Mouse (Mus musculus) adrenal gland, postnatal 14 days (tissue): ENCODE results near the gene Rpp14. TPM values are rescaled to one million over a fixed set of nuclear protein-coding genes. Genes with fewer than 3 reads are reported as not detected.
"Not testable (repeated sequence)": the region's sequence is repeated elsewhere in the genome, so short reads cannot be mapped to it uniquely, and the experiment has no call there.

Source experiments
- DNase-seq: peaks from one replicate; pipeline ENCODE4 v3.0.0; 2021; ENCODE audit warnings: mixed read lengths
- total RNA-seq: library from RNA; stranded (reverse); gene quantifications from 2 replicates; pipeline ENCODE4 v1.2.3, GENCODE M21; 2021

Rpp14 gene
- total RNA-seq, 1 experiment from 2014 or later: 35.8 TPM

- DNase-seq: no peak
Observed at GRCm38 (mm10) chr14:8114756-8115155, 34.6 kb downstream of the Rpp14 start.

DNA sequence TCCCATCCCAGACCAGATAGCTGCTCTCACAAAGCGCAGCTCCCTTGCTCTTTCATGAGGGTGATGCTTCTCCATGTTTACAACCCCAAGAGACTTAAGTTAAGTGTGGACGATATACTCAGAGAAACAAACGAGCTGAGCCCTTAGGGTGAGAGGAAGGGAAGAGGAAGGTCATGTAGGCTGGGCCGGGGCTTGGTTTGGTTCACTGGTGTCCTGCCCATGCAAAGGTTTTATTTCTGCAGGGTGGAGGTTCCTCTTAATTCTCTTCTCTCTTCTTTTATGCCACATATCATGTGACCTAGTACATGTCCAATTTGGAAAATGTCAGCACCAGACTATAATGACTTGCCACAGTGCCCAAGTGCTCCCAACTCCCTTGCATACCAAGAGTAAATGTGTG lies 35.6 kb downstream of the Rpp14 start:
- DNase-seq: no peak

GRCm38 (mm10) chr14:8117371-8117770 lies 37.2 kb downstream of the Rpp14 start:
- DNase-seq: no peak

GRCm38 (mm10) chr14:8119454-8119853 lies 39.3 kb downstream of the Rpp14 start:
- DNase-seq: no peak

DNA sequence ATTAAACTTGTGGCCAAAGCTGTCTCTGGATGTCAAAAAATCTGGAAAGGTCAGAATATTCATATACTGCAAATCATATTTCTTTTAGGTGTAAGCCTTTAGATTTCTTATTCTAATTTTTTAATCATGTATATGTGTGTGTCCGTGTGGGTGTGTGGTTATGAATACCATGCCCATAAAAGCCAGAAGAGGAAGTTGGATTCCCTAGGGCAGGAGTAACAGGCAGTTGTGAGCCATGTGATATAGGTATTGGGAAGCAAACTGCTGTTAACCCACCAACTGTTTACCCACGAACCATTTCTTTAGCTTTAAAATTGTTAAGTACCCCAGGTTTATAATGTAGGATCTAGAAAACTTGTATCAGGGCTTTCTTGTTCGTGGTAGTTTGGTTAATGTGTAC lies 39.7 kb downstream of the Rpp14 start:
- DNase-seq: no peak

DNA sequence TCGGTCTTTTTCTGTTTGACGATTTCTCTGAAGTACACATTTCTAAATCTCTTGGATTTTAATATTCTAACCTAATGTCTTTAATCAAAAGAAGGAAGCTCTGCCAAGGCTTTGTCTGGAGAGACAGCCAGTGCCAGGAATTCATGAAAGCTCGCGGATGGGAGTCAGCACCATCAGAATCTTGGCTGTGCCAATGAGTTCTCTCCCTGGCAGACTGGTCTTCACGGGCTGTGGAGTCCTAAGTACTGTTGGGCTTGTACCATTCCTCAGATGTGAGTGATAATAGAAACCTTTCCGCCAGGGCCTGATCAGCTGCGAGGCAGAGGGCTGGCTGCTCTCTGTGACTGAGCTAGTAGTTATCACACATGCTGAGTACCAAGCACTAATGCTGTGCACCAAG lies 43.0 kb downstream of the Rpp14 start:
- no peak for DNase-seq

GRCm38 (mm10) chr14:8123611-8124010 lies 43.4 kb downstream of the Rpp14 start:
- not testable (repeated sequence) for DNase-seq

GRCm38 (mm10) chr14:8124046-8124881 lies 44.1 kb downstream of the Rpp14 start:
- no peak for DNase-seq

DNA sequence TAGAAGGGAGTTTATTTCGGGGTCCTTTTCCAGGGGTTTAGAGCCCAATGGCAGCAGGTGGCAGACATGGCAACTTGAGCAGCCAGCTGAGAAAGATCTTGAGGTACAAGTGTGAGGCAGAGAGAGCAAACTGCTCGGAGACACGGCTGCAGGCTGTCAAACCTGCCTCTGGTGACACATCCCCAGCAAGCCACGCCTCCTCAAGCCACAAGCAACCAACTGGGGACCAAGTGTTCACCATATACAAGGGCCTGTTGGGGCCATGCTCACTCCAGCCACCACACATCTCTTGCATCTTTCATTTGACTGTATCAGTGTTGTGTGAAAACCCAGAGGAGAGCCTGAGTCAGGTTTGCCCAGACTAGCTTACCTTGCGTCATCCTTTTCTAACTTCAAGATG lies 47.8 kb downstream of the Rpp14 start:
- no peak for DNase-seq

GRCm38 (mm10) chr14:8132789-8133188 lies 52.6 kb downstream of the Rpp14 start:
- no peak for DNase-seq

DNA sequence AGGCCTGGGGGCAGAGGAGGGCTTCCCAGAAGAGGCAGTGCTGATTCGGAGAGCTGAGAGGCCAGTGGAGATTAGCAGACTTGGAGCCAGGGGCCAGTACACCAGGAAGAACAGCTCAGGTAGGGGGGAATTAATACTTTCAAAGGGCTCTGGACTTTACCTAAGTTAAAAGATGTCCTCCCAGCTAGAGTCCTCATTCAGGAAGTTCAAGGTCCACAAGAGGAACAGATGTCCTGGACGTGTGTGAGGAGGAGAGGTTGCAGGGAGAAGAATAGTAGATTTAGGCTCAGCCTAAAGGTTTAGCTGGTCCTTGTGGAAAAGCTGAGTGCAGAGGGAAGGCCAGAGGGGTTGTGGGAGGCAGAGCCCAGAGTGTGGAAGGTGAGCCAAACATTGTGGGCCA lies 54.1 kb downstream of the Rpp14 start:
- DNase-seq: no peak

GRCm38 (mm10) chr14:8135130-8135529 lies 55.0 kb downstream of the Rpp14 start:
- no peak for DNase-seq

DNA sequence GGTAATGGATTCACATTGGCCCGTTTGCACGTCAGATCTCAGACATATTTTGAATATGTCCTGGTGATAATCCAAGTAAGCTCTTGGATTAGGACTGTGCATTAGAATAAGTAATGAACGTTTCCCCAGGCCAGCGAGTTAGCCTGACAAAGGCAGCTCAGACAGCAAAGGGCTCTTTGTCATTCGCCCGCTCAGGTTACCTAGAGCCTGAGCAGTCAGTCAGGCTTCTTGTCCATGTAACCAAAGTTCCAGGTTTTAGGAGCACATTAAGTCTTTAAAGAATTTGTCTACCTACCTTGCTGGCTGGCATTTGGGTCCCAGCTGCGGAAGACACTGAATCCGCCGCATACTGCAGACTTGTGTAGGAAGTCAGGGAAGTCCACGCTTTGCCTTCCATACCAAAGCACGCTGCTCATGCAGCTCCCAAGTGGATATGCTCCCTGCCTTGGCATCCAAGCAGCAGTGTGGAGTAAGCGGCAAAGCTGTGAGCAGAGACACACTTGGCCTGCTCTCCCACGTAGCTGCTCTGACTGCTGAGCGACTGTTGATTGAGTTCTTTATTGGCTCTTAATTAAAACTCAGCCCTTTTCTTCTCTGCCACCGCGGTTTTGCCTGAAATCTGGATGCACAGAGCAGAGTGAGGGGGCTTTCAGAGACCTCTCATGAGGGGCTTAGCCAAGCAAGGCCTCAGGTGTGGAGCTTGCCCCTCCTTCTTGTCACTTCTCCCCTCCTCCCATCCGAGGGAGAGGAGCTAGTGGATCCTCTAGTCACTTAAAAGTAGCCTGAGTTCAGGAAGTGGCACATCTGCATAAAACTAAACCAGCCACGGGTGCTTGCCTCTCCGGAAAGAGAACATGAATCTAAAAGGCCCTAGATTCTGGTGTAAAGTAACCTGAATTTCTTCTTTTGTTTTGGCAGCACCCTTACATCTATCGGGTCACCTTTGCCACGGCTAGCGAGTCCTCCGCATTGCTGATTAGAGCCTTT lies 59.9 kb downstream of the Rpp14 start:
- no peak for DNase-seq

- DNase-seq: no peak
Observed at GRCm38 (mm10) chr14:8141131-8141530, 61.0 kb downstream of the Rpp14 start.

Other genes with a start within 250 kb of the Rpp14 start
- gene Gm45521, start 123.1 kb upstream of the Rpp14 start, total RNA-seq: not detected in 2 replicates
- gene Dnase1l3, start 85.8 kb upstream of the Rpp14 start, total RNA-seq: 2.6 and 3.9 TPM in 2 replicates
- gene Abhd6, start 77.5 kb upstream of the Rpp14 start, total RNA-seq: 41.8 and 45.9 TPM in 2 replicates
- gene Pxk, start 17.8 kb downstream of the Rpp14 start, total RNA-seq: 54.8 and 61.4 TPM in 2 replicates
- gene Pdhb, start 92.7 kb downstream of the Rpp14 start, total RNA-seq: 450 and 471 TPM in 2 replicates
- gene Kctd6, start 133.8 kb downstream of the Rpp14 start, total RNA-seq: 12.3 and 15.4 TPM in 2 replicates
- gene Acox2, start 179.0 kb downstream of the Rpp14 start, total RNA-seq: 2.2 and 30.4 TPM in 2 replicates
- 5.0 and 8.7 TPM in 2 replicates for gene Fam107a, start 237.7 kb downstream of the Rpp14 start, total RNA-seq